Mouse (Mus musculus) stomach, embryonic 14.5 days (tissue): ENCODE results near the gene Ppp1cc. TPM values are rescaled to one million over a fixed set of nuclear protein-coding genes. Genes with fewer than 3 reads are reported as not detected.
A peak's percentile ranks its signal among the peaks of the same experiment; 100 is the strongest.
"Not testable (repeated sequence)": the region's sequence is repeated elsewhere in the genome, so short reads cannot be mapped to it uniquely, and the experiment has no call there.

Experiments used
- ATAC-seq: fragments of 200-750 bp; cut with Nextera tagmentation; 2 replicates; pipeline ENCODE4 v1.8.0; 2017; ENCODE audit warnings: low read depth, moderate TSS enrichment; ENCODE audit not compliant: insufficient number of reproducible peaks, insufficient read depth, low FRiP score
- H3K27ac ChIP-seq: fragments of 300-500 bp; sonication (generic); 2 replicates; pipeline ENCODE4 v1.5.1; 2014; ENCODE audit warnings: mild to moderate bottlenecking, low read length, moderate library complexity, mixed read lengths
- H3K27me3 ChIP-seq: fragments of 300-500 bp; sonication (generic); 2 replicates; pipeline ENCODE4 v1.6.1; 2014; ENCODE audit warnings: low read length, control low read depth, mixed read lengths; ENCODE audit not compliant: control insufficient read depth, insufficient read depth
- H3K36me3 ChIP-seq: fragments of 300-500 bp; sonication (generic); 2 replicates; pipeline ENCODE4 v1.6.1; 2014; ENCODE audit warnings: mild to moderate bottlenecking, control low read depth, low read length, moderate library complexity, mixed read lengths; ENCODE audit not compliant: control insufficient read depth, insufficient read depth
- H3K4me1 ChIP-seq: fragments of 300-500 bp; sonication (generic); 2 replicates; pipeline ENCODE4 v1.6.1; 2014; ENCODE audit warnings: low read length, control low read depth, mixed read lengths; ENCODE audit not compliant: control insufficient read depth, insufficient read depth
- H3K4me2 ChIP-seq: fragments of 300-500 bp; sonication (generic); replicated peaks from 2 replicates; pipeline ENCODE4 v1.6.1; 2014; ENCODE audit warnings: low read depth, low read length, control low read depth
- H3K4me3 ChIP-seq: fragments of 300-500 bp; sonication (generic); 2 replicates; pipeline ENCODE4 v1.5.1; 2014; ENCODE audit warnings: low read depth, low read length, control low read depth
- H3K9ac ChIP-seq: fragments of 300-500 bp; sonication (generic); replicated peaks from 2 replicates; pipeline ENCODE4 v1.6.1; 2014; ENCODE audit warnings: low read depth, mild to moderate bottlenecking, control low read depth, low read length, moderate library complexity, mixed read lengths
- H3K9me3 ChIP-seq: fragments of 300-500 bp; sonication (generic); 2 replicates; pipeline ENCODE4 v1.6.1; 2016; ENCODE audit warnings: low read depth, low read length, control low read depth; ENCODE audit not compliant: control insufficient read depth
- WGBS: fragments of 180-500 bp; shearing (Covaris S2); extraction: QIAGEN DNeasy Blood & Tissue Kit; methylation state at CpG from one replicate; pipeline ENCODE4 v1.1.7; 2014; 5-methylcytosine and 5-hydroxymethylcytosine counted together
- polyA plus RNA-seq: library from polyadenylated mRNA; unstranded; fragments of >200 nt; fragmentation: Nextera tagmentation; extraction: Ambion mirVana; gene quantifications from 2 replicates; pipeline ENCODE4 v1.2.1, GENCODE M21; 2014

Ppp1cc gene
- polyA plus RNA-seq, 1 experiment from 2014 or later = 234 TPM

DNA sequence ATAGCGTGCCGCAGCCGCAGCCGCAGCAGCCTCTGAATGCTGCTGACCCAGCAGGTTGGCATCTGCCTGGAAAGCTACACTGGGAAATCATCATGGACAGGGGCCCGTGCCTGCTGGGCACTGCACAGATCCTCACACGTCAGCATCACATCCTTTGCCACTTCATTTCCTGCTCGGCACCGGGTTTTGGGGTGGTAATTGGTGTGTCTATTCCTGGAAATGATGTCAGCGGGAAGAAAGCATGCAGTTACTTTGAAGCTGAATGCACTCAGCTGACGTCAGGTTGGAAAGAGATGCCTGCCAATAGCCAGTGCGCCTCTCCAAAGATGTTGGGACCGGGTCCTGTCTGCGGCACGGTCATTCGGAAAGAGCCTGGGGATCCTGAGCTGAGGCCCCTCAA, 14.5 kb upstream of the Ppp1cc start:
- H3K4me3 ChIP-seq = no peak overlapping the region
- H3K9me3 ChIP-seq = no peaks in the 10 kb centered on the region
- no peak for ATAC-seq
- H3K9ac ChIP-seq = no peak overlapping the region
- no peak overlapping the region for H3K4me2 ChIP-seq
- H3K4me1 ChIP-seq = peaks cover 7% of the 10 kb centered on the region; the same call in 1 of the 2 replicates
- no peaks in the 10 kb centered on the region for H3K27me3 ChIP-seq
- no peak overlapping the region for H3K27ac ChIP-seq
- WGBS = 90% methylated on average over 15 of the region's 15 CpGs
- H3K36me3 ChIP-seq = no peaks in the 10 kb centered on the region

DNA sequence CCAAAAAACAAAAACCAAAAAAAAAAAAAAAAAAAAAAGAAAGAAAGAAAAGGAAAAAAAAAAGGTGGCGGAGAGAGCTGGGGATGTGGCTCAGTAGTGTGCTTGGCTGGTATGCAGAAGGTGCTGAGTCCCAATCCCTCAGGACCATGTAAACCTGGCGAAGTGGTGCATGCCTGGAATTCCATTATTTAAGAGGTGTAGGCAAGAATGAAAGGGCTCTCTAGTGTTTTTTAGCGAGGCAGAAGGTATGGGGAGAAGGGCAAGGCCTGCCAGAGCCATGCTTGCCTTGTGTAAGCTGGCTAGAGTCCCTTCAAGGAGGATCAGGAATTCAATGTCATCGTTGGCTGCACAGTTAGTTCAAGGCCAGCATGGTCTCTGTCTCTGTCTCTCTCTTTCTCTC, 13.3 kb upstream of the Ppp1cc start:
- peak overlapping the region; percentile 87; the same call in 1 of the 2 replicates for H3K27ac ChIP-seq
- ATAC-seq = no peak
- no peaks in the 10 kb centered on the region for H3K9me3 ChIP-seq
- H3K4me3 ChIP-seq = no peak overlapping the region
- 0 out of 2 replicates have a peak overlapping the region, but pooled peaks have one; percentile 39 for H3K4me2 ChIP-seq
- H3K4me1 ChIP-seq = peaks cover 7% of the 10 kb centered on the region; the same call in 1 of the 2 replicates
- no peaks in the 10 kb centered on the region for H3K27me3 ChIP-seq
- 83% methylated on average over 4 of the region's 4 CpGs for WGBS
- no peaks in the 10 kb centered on the region for H3K36me3 ChIP-seq
- H3K9ac ChIP-seq = no peak overlapping the region

DNA sequence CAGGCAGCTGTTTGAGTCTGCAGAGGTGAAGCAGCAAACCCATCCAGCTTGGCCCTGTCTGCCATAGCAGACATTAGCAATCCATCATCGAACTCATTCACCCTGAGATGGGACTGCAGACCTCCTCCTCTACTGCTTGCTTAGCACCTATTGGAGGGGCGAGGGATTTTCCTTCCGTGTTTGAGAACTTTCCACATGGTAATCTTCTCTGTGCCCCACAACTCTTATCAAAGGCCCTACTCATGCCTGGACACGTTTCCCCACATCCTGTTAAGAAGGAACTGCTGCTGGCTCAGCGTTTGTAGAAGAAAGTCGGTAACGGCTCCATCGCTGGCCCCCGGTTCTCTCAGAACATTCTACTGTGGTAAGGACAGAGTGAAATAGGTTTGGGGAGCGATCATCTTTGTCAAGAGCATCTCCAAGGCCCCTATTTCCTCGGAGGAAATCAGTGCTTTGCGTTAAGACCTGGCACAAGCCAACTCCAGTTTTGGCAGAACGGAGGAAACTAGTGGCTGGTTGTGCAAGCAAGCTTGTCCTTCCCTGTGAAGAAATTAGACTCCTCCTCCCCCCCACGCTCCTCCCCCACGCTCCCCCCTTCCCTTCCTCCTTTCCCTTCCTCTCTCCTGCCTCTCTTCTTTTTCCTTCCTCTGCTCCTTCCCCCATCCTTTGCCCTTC, 12.6 kb upstream of the Ppp1cc start:
- peaks cover 7% of the 10 kb centered on the region; the same call in 1 of the 2 replicates for H3K4me1 ChIP-seq
- ATAC-seq = peak; percentile 12; the same call in 1 of the 2 replicates
- H3K36me3 ChIP-seq = no peaks in the 10 kb centered on the region
- WGBS = 44% methylated on average over 15 of the region's 15 CpGs
- no peaks in the 10 kb centered on the region for H3K27me3 ChIP-seq
- H3K27ac ChIP-seq = peak overlapping the region; percentile 87
- H3K4me3 ChIP-seq = no peak overlapping the region
- H3K9ac ChIP-seq = no peak overlapping the region
- H3K4me2 ChIP-seq = peak overlapping the region; percentile 39
- H3K9me3 ChIP-seq = no peaks in the 10 kb centered on the region

DNA sequence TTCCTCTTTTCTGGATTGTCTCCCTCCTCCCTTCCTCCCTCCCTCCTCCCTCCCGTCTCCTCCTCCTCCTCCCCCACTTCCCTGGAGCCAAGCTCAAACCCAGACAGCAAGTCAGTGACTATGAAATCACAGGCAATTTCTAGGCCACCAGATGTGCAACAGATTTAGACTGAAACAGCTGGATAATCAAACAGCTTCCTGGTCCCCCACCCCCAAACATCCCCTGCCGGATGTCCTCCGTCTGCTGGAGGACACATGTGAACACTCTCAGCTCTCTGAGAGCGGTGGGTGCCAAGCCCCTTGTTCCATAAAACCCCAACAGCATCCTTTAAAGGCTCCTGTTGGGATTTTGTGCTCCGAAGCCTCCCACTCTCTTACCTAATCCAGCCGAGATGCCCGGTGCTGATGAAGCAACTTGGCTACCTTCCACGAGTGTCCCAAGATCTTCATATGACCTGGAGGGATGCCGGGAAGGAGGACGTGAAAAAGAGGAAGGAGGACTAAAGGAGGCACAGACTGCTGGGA, 12.0 kb upstream of the Ppp1cc start:
- H3K4me2 ChIP-seq = peak overlapping the region; percentile 39
- WGBS = 29% methylated on average over 10 of the region's 10 CpGs
- H3K27me3 ChIP-seq = no peaks in the 10 kb centered on the region
- ATAC-seq = peak; percentile 56; the same call in 1 of the 2 replicates
- H3K27ac ChIP-seq = peak overlapping the region; percentile 87
- no peak overlapping the region for H3K9ac ChIP-seq
- H3K4me3 ChIP-seq = no peak overlapping the region
- peaks cover 7% of the 10 kb centered on the region; the same call in 1 of the 2 replicates for H3K4me1 ChIP-seq
- H3K36me3 ChIP-seq = no peaks in the 10 kb centered on the region
- H3K9me3 ChIP-seq = no peaks in the 10 kb centered on the region

- ATAC-seq = no peak
- no peaks in the 10 kb centered on the region for H3K27me3 ChIP-seq
- H3K4me1 ChIP-seq = peaks cover 7% of the 10 kb centered on the region; the same call in 1 of the 2 replicates
- no peaks in the 10 kb centered on the region for H3K36me3 ChIP-seq
- H3K4me3 ChIP-seq = no peak overlapping the region
- H3K4me2 ChIP-seq = peak overlapping the region; percentile 39; the same call in 1 of the 2 replicates
- H3K27ac ChIP-seq = peak overlapping the region; percentile 87
- no peak overlapping the region for H3K9ac ChIP-seq
- no peaks in the 10 kb centered on the region for H3K9me3 ChIP-seq
Measured at GRCm38 (mm10) chr5:122146609-122147008, 11.5 kb upstream of the Ppp1cc start.

GRCm38 (mm10) chr5:122148107-122148506, 10.0 kb upstream of the Ppp1cc start:
- Histone ChIP-seq H3K4me2 (no peak overlapping the region), H3K4me1 (peaks cover 7% of the 10 kb centered on the region; the same call in 1 of the 2 replicates), H3K9me3 (no peaks in the 10 kb centered on the region), H3K9ac (no peak overlapping the region), H3K4me3 (no peak overlapping the region), H3K36me3 (no peaks in the 10 kb centered on the region), H3K27me3 (no peaks in the 10 kb centered on the region), H3K27ac (no peak overlapping the region)
- ATAC-seq = no peak
- 75% methylated on average over 1 of the region's 1 CpGs for WGBS

GRCm38 (mm10) chr5:122149259-122149658, 8.8 kb upstream of the Ppp1cc start:
- Histone ChIP-seq H3K36me3 (no peaks in the 10 kb centered on the region), H3K9ac (no peak overlapping the region), H3K4me2 (no peak overlapping the region), H3K27ac (no peak overlapping the region), H3K27me3 (no peaks in the 10 kb centered on the region), H3K4me3 (no peak overlapping the region), H3K9me3 (no peaks in the 10 kb centered on the region), H3K4me1 (peaks cover 7% of the 10 kb centered on the region; the same call in 1 of the 2 replicates)
- ATAC-seq = no peak
- WGBS = 53% methylated on average over 4 of the region's 4 CpGs

GRCm38 (mm10) chr5:122152508-122152907, 5.6 kb upstream of the Ppp1cc start:
- not testable (repeated sequence) for H3K9ac ChIP-seq, H3K36me3 ChIP-seq, H3K4me2 ChIP-seq, ATAC-seq, H3K27me3 ChIP-seq, H3K9me3 ChIP-seq, H3K4me1 ChIP-seq, H3K27ac ChIP-seq, H3K4me3 ChIP-seq
- WGBS = 84% methylated on average over 5 of the region's 5 CpGs
